Mouse (Mus musculus) B cell, adult 2 months (primary cell): Measurements from ENCODE around the gene Mx1.
A peak's percentile ranks its signal among the peaks of the same experiment; 100 is the strongest.

ENCODE experiments used
- DNase-seq, 2 experiments: peaks; one replicate each; pipeline ENCODE4 v3.0.0; 2022

The Mx1 gene

GRCm38 (mm10) chr16:97462481-97463181 is at the start of gene Mx1:
Gene Mx1, minus strand, starts transcription at chr16:97462907.
- peak; percentile 34 to 40 for DNase-seq

- DNase-seq: no peak
These were observed 49.6 kb upstream of the Mx1 start for GRCm38 (mm10) chr16:97512347-97512751.

- DNase-seq: no peak
These were observed 48.8 kb upstream of the Mx1 start for GRCm38 (mm10) chr16:97511495-97511894.

- no peak for DNase-seq
These were observed 48.1 kb upstream of the Mx1 start for GRCm38 (mm10) chr16:97510849-97511248.

GRCm38 (mm10) chr16:97507783-97508182 is 45.1 kb upstream of the Mx1 start:
- no peak for DNase-seq

DNA sequence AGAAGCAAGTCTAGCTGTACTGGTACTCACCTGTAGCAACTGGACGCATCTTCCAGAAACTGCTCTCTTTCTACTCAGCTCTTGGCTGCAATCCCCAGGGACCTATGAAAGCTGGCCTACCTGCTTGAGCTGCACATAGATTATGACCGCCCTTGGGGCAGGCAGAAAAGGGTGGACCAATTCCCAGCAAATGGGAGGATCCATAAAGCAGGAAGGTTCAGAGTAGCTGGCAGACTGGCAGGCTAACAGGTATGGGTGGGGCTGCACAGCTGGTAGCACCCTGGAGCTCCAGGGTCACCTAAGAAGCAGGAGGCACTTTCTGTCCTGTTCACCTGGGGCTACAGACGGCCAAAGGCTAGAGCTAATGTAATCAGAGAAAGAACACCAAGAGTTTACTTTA is 42.1 kb upstream of the Mx1 start:
- DNase-seq: no peak

GRCm38 (mm10) chr16:97503849-97504248 is 41.1 kb upstream of the Mx1 start:
- DNase-seq: peak in 1 of 2 experiments; percentile 1

DNA sequence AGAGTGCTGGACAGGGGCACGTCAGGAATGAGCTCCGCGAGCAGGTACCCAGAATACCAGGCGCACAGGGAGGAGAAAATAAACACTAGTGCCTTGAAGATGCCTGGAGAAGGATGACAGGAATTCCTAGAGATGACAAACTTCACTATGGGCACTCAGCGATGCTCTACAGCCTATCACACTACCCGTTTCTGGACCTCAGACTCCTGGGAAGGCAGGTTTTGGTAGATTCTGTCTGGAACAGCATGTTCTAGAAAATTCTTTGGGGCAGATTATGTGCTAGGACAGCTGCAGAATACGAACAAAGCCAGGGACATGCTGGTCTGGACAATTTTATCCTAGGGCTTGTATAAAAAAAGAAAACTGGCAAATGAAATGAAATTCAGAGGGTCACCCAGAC is 38.2 kb upstream of the Mx1 start:
- no peak for DNase-seq

DNA sequence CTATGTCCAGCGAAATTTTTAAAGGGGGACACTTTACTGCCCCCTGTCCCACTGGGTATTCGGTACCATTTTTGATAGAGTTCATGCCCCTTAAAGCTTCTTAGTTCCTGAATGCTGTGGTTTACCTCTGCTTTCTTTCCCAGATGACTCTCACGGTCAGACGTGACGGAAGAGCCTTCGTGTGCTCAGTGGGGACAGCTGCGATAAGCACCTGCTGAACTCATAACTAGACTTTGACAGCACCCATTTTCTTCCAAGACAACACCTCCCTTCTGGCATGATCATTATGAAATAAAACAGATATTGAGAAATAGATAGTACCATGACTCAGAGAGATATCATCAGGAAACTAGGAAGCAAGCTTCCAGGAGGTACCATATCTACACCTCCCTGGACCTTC is 36.7 kb upstream of the Mx1 start:
- no peak for DNase-seq

- no peak for DNase-seq
These were observed 35.4 kb upstream of the Mx1 start for GRCm38 (mm10) chr16:97498139-97498538.

DNA sequence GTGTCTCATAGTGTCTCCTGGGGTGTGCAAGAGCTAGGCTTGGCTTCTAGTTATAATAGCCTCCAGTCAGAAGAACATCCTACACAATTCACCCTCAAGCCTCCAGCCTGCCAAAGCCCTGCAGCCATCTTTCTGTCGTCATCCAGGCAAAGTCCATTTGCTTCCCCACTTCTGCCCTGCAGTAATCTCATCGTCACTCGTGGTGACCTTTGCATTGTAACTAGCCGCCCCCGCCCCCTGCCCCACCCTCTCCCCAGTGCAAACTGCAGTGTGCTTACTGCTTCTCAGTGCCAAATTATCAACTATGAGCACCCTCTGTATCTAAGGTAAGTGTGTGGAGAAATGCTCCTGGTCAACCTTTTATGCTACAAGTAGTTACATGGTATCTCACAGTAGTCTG is 35.0 kb upstream of the Mx1 start:
- no peak for DNase-seq

GRCm38 (mm10) chr16:97496026-97496425 is 33.3 kb upstream of the Mx1 start:
- DNase-seq: no peak

DNA sequence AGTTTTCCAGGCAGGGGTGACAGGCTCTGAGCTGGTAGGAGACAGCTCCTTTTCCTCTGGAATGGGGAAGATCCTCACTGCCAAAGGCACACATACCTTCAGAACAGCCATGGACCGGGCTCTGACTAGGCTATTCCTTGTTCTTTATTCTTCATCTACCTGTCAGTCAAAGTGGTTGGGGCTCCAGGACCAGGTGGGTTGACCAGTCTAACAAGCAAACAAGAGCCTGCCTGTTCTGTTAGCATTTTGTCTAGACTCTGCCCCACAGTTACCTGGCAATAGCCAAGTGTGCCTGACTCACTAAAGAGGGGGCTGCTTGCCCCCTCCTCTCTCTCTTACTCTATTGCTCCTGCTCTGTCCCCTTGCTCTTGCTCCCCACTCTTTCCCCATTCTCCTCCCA is 29.7 kb upstream of the Mx1 start:
- no peak for DNase-seq

DNA sequence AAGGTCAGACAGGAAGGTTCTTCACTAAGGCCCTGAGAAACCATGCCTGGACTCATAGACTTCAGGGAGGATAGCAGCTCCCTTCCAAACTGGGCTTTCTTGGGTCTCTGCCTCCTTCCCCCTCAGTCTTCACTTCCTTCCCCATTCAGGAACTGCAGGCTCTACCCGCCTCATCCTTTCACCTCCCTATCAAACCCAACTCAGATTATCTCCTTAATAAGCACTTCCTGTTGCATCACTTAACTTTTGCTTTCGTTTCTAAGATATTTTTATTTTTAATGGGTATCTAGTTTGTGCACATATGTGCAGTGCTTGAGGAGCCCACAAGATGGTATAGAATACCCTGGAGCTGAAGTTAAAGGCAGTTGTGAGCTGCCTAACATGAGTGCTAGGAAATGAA is 15.9 kb upstream of the Mx1 start:
- DNase-seq: no peak

DNA sequence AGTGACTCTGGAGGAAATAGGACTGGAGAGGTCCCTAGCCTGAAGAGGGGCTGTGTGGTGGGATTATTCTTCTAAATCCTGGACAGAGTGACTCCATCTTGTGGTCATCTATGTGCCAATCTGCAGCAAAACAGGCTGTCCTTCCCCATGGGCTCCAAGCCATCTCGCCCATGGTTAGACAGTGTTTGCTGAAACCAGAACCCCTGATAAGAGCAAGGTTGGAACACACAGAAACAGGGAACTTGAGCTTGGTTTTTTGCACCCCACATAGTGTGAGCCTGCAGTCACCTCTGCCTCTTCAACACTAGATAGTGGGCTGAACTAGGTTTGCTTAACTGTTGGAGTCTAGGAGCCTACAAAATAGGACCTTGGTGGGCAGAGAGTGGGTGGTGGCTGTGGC is 13.8 kb upstream of the Mx1 start:
- no peak for DNase-seq

- no peak for DNase-seq
These were observed 12.9 kb upstream of the Mx1 start for GRCm38 (mm10) chr16:97475581-97475980.

- DNase-seq: no peak
These were observed 12.0 kb upstream of the Mx1 start for GRCm38 (mm10) chr16:97474671-97475070.

GRCm38 (mm10) chr16:97467993-97468791 is 5.5 kb upstream of the Mx1 start:
- no peak for DNase-seq

DNA sequence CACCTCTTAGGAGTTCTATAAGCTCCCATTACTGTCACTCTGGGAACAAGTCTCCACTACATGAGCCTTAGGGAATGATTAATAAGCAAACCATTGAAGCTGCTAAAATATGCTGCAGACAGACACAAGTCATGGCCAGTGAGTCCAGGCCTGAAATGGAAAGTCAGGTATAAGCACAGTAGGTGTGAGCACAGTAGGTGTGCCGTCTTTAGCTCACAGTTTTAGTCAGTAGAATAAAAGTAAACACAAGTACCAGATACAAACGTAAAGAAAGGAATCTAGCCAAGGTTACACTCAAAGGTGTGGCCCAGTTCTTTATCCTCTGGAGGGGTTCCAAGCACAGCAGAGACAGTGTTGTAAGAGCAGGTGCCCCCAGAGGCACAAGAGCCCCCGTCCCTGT is 4.8 kb upstream of the Mx1 start:
- no peak for DNase-seq

- no peak for DNase-seq
These were observed 3.7 kb upstream of the Mx1 start for GRCm38 (mm10) chr16:97466182-97466957.

GRCm38 (mm10) chr16:97461271-97461670 is 1.4 kb downstream of the Mx1 start:
- DNase-seq: no peak

DNA sequence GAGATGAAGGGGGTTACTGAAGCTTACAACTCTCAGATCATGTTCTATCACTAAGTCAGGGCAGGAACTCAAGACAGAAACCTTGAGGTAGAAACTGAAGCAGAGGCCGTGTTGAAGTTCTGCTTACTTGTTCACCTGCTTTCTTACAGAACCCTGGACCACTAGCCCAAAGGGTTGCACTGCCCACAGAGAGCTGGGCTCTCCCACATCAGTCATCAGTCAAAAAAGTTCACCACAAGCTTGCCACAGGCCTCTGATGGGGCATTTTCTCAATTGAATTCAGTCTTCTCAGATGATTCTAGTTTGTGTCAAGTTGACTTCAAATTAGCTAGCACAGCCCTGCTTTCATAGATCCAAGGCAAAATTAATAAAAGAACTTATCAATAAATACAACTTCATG is 2.9 kb downstream of the Mx1 start:
- DNase-seq: no peak

- DNase-seq: no peak
These were observed 15.3 kb downstream of the Mx1 start for GRCm38 (mm10) chr16:97447386-97447785.
